Mouse (Mus musculus) macrophage (primary cell): ENCODE results near the gene Kif7. TPM values are rescaled to one million over a fixed set of nuclear protein-coding genes. Genes with fewer than 3 reads are reported as not detected.

Experiments used
- H3K27ac ChIP-seq: fragments of 350-480 bp; formaldehyde crosslinking; 2 replicates; pipeline ENCODE4 v1.9.0; 2021
- H3K36me3 ChIP-seq: fragments of 350-480 bp; formaldehyde crosslinking; 2 replicates; pipeline ENCODE4 v1.9.0; 2021; ENCODE audit errors: inconsistent target
- H3K4me3 ChIP-seq: fragments of 350-480 bp; formaldehyde crosslinking; 2 replicates; pipeline ENCODE4 v1.9.0; 2021; ENCODE audit errors: inconsistent target
- H3K79me2 ChIP-seq: fragments of 350-480 bp; formaldehyde crosslinking; 2 replicates; pipeline ENCODE4 v1.9.0; 2021; ENCODE audit errors: inconsistent target
- WGBS: methylation state at CpG from one replicate; pipeline ENCODE4 v1.1.7; 2026; ENCODE audit warnings: inconsistent platforms; ENCODE audit not compliant: missing documents; 5-methylcytosine and 5-hydroxymethylcytosine counted together
- polyA plus RNA-seq: library from polyadenylated mRNA; stranded (reverse); fragments of 250-400 nt; gene quantifications from 3 replicates; pipeline ENCODE4 v1.2.4, GENCODE M21; 2018; ENCODE audit warnings: inconsistent platforms

The Kif7 gene
- polyA plus RNA-seq, 1 experiment from 2014 or later = 0.44 TPM

DNA sequence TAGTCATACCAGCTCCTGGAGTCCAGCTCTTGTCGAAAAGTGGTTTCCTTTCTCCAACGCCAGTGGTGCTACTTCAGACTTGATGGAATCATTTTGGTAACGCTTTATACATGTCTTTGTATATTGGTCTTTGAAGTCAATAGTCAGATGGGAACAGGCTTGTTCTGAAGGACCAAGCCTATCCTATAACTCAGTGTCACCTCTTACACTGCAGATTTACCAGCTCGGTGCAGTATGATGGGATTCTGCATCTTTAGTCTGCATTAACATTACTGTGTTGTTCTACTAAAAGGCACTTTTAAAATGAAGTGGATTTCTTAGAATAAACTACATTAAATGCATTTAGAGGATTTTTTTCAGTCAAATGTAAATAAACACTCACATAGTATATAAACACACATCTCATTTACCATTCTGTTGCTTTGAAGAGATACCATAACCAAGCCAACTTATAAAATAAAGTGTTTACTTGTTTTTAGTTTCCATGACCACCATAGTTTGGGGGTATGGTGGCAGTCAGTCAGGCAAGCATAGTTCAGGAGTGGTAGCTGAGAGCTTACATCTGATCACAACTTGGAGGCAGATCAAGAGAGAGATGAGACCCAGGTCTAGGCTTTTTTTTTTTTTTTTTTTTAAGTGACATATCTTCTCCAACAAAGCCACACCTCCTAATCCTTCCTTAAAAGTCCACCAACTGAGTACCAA, 44.5 kb downstream of the Kif7 start:
- H3K4me3 ChIP-seq = no peak overlapping the region
- 93% methylated on average over 4 of the region's 4 CpGs for WGBS
- no peaks in the 10 kb centered on the region for H3K36me3 ChIP-seq
- H3K27ac ChIP-seq = no peak overlapping the region
- H3K79me2 ChIP-seq = no peaks in the 10 kb centered on the region

DNA sequence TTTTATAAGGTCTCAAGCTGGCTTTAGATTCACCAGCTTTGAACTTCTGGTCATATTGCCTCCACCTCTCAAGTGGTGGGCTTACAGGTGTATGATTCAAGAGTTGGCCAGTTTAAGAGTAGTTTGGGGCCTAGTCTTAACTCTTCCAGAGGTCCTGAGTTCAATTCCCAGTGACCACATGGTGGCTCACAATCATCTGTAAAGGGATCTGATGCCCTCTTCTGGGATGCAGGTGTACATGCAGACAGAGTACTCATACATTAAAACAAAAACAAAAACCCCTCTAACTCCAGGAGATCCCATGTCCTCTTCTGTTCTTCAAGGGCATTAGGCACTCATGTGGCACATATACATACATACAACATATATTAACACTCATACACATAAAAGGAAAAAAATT, 48.8 kb downstream of the Kif7 start:
- no peak overlapping the region for H3K4me3 ChIP-seq
- H3K36me3 ChIP-seq = no peaks in the 10 kb centered on the region
- H3K27ac ChIP-seq = no peak overlapping the region
- H3K79me2 ChIP-seq = peaks cover 37% of the 10 kb centered on the region

- 22% methylated on average over 4 of the region's 5 CpGs for WGBS
- Histone ChIP-seq H3K27ac (no peak overlapping the region), H3K79me2 (peaks cover 51% of the 10 kb centered on the region), H3K36me3 (no peaks in the 10 kb centered on the region), H3K4me3 (peak overlapping the region; percentile 65)
Observed at GRCm38 (mm10) chr7:79661253-79661890, 54.1 kb downstream of the Kif7 start.

DNA sequence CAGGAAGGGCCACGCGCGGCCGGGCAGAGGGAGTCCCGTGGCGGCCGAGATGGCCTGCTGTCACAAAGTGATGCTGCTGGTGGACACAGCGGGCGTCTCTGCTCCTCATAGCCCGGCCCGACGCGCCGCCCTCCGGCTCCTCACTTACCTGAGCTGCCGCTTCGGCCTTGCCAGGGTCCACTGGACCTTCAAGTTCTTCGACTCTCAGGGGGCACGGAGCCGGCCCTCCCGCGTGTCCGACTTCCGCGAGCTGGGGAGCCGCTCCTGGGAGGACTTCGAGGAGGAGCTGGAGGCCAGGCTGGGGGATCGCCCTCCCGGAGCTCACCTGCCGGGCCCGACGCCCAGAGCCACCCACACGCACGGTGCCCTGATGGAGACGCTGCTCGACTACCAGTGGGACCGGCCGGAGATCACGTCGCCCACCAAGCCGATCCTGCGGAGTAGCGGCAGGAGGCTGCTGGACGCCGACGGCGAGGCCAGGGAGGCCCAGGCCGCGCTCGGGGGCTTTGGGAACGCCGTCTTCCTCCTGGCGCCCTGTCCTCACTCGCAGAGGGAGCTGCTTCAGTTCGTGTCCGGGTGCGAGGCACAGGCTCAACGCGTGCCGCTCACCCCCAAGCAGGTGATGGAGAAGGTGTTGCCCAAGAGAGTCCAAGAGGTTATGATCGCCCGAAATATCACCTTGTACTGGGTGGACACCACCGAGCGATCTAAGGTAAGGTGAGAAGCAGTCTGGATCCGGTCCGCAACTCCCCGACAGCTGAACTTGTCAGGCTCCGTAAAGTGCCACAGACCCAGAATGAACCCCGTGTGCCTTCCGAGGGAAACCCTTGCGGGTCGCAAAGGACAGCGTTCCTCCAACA, 55.0 kb downstream of the Kif7 start:
- Histone ChIP-seq H3K36me3 (no peaks in the 10 kb centered on the region), H3K79me2 (peaks cover 51% of the 10 kb centered on the region), H3K4me3 (peak overlapping the region; percentile 65), H3K27ac (no peak overlapping the region)
- under 1% methylated on average over 70 of the region's 73 CpGs for WGBS

- peaks cover 45% of the 10 kb centered on the region for H3K79me2 ChIP-seq
- 2% methylated on average over 39 of the region's 39 CpGs for WGBS
- peak within 1 kb of the TSS; percentile 65 for H3K4me3 ChIP-seq
- no peak within 1 kb of the TSS for H3K27ac ChIP-seq
- H3K36me3 ChIP-seq = no peaks in the 10 kb centered on the region
Observed at GRCm38 (mm10) chr7:79659578-79660290, 55.8 kb downstream of the Kif7 start, which contains the start of gene Ticrr. Gene Ticrr, plus strand, starts transcription at chr7:79660196.

GRCm38 (mm10) chr7:79654586-79654985, 60.9 kb downstream of the Kif7 start:
- no peak overlapping the region for H3K4me3 ChIP-seq
- 86% methylated on average over 1 of the region's 1 CpGs for WGBS

DNA sequence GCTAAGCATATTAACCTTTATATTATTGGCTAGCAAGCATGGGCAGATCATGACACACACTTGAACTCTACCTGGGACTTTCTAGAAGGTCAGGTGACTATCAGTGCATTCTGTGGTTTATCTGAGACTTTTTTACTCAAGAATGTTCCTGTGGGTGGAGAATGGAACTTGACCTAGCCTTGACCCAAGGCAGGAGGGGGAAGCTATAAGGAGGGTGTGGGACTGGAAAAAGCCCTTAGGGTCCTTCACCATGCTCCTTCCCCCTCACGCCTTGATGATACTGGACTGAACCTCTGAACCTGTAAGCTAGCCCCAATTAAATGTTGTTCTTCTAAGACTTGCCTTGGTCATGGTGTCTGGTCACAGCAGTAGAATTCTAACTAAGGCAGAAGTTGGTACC, 61.3 kb downstream of the Kif7 start:
- WGBS = 100% methylated on average over 1 of the region's 1 CpGs
- H3K27ac ChIP-seq = no peak overlapping the region
- H3K4me3 ChIP-seq = no peak overlapping the region
- no peaks in the 10 kb centered on the region for H3K36me3 ChIP-seq
- H3K79me2 ChIP-seq = no peaks in the 10 kb centered on the region

More at GRCm38 (mm10) chr7:79654586-79654985, 60.9 kb downstream of the Kif7 start:
- Histone ChIP-seq H3K79me2 (no peaks in the 10 kb centered on the region), H3K36me3 (no peaks in the 10 kb centered on the region), H3K27ac (no peak overlapping the region)

DNA sequence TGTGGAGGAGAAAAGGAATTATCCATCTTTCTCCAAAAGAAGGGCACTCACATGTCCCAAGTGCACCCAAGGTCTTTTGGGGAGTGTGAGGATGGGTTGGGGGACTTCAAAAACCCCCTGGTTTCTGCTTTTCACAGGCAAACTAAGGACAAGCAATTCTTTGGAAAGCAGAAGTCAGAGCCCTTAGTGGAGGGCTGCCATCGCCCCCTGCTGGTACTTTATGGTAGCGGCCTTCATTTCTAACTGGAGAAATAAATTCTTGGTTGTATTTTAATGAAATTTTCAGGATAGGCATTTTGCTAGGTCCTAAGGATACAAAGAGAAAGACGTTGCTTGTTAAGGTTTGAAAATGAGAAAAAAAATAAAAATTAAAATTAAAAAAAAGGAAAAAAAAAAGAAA, 66.5 kb downstream of the Kif7 start:
- 6% methylated on average over 2 of the region's 3 CpGs for WGBS

More for the DNA sequence above, 66.5 kb downstream of the Kif7 start:
- Histone ChIP-seq H3K36me3 (no peaks in the 10 kb centered on the region), H3K27ac (no peak overlapping the region), H3K79me2 (no peaks in the 10 kb centered on the region), H3K4me3 (no peak overlapping the region)

Other genes with a start within 250 kb of the Kif7 start
- 11.0 to 22.7 TPM (median 18.7 TPM) in 3 replicates for gene Polg, start 249.4 kb downstream of the Kif7 start, polyA plus RNA-seq
- gene Rhcg, start 98.1 kb downstream of the Kif7 start, polyA plus RNA-seq = not detected in 3 replicates
- gene Ticrr, start 55.5 kb downstream of the Kif7 start, polyA plus RNA-seq = 0.12 to 2.8 TPM (median 1.6 TPM) in 3 replicates
- gene Plin1, start 17.2 kb upstream of the Kif7 start, polyA plus RNA-seq = not detected in 3 replicates
- gene Pex11a, start 27.4 kb upstream of the Kif7 start, polyA plus RNA-seq = 5.4 to 5.6 TPM (median 5.5 TPM) in 3 replicates
- gene Wdr93, start 27.4 kb upstream of the Kif7 start, polyA plus RNA-seq = 0.06 TPM in 1 of 3 replicates, not detected in the others
- not detected in 3 replicates for gene Mesp1, start 78.1 kb upstream of the Kif7 start, polyA plus RNA-seq
- 0.12 TPM in 1 of 3 replicates, not detected in the others for gene Mesp2, start 95.0 kb upstream of the Kif7 start, polyA plus RNA-seq
- 640 to 2,077 TPM (median 1,213 TPM) in 3 replicates for gene Anpep, start 145.3 kb upstream of the Kif7 start, polyA plus RNA-seq
- 9.2 to 13.3 TPM (median 12.1 TPM) in 3 replicates for gene Ap3s2, start 204.9 kb upstream of the Kif7 start, polyA plus RNA-seq
- 3.9 to 6.0 TPM (median 5.8 TPM) in 3 replicates for gene Arpin, start 219.6 kb upstream of the Kif7 start, polyA plus RNA-seq